Mouse (Mus musculus) C2C12 (cell line): ENCODE data around the gene Stk32c.

ENCODE experiments used
- CTCF ChIP-seq: IDR thresholded peaks from one replicate; pipeline ENCODE4 v1.5.1; 2011; ENCODE audit not compliant: control insufficient read depth, insufficient read depth, insufficient read length
- MYOD1 ChIP-seq: IDR thresholded peaks from one replicate; pipeline ENCODE4 v1.6.1; 2011; ENCODE audit warnings: low read depth; ENCODE audit not compliant: control insufficient read depth, insufficient read length

DNA sequence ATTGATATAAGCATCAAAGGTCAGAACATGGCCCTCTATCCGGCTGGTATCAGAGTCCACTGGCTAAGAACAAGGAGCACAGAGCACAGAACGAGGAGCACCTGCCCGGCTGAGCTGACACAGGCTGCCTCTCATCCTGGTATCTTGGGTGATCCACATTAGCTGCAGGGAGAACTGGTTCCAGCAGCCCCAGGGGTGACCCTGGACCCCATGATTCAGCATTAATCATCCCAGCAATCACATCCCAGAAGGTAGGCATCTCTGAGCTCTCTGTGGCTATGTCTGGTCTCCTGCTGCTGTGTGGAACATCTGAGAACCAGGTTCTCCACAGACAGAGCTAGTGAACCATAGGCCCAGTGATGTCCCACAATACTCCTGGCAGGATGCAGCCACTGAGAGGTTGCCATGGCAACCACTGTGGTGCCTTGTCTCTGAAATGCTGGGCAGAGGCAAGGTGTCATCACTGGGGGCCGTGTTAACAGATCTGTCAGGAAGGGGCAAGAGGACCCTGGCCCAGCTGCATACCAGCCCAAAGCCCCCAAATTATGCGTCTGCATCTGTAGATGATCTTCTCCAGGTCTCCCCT is 76.1 kb downstream of the Stk32c start:
- no peak for TF ChIP-seq CTCF
- no peak for TF ChIP-seq MYOD1
